Mouse (Mus musculus) thymus, adult 2 months (tissue): ENCODE data around the gene Zfp335. TPM values are rescaled to one million over a fixed set of nuclear protein-coding genes. Genes with fewer than 3 reads are reported as not detected.

Experiments
- DNase-seq: peaks from one replicate; pipeline ENCODE4 v3.0.0; 2021
- H3K27ac ChIP-seq: fragments of 200-500 bp; 2 replicates; pipeline ENCODE4 v1.5.1; 2012; ENCODE audit warnings: low read length, control low read depth; ENCODE audit not compliant: control insufficient read depth, insufficient read depth
- H3K27me3 ChIP-seq: fragments of 200-500 bp; 2 replicates; pipeline ENCODE4 v1.6.1; 2012; ENCODE audit warnings: mild to moderate bottlenecking, low read length, moderate library complexity, mixed read lengths; ENCODE audit not compliant: control insufficient read depth, insufficient read depth
- H3K36me3 ChIP-seq: fragments of 200-500 bp; 2 replicates; pipeline ENCODE4 v1.6.1; 2012; ENCODE audit warnings: mild to moderate bottlenecking, low read length, moderate library complexity; ENCODE audit not compliant: control insufficient read depth, insufficient read depth
- H3K4me1 ChIP-seq: fragments of 200-500 bp; replicated peaks from 2 replicates; pipeline ENCODE4 v1.6.1; 2012; ENCODE audit warnings: low read length; ENCODE audit not compliant: control insufficient read depth, insufficient read depth
- H3K4me3 ChIP-seq: fragments of 200-500 bp; 2 replicates; pipeline ENCODE4 v1.5.1; 2012; ENCODE audit warnings: mild to moderate bottlenecking, low read length, control low read depth, moderate library complexity; ENCODE audit not compliant: control insufficient read depth, insufficient read depth
- CTCF ChIP-seq: fragments of 200-500 bp; IDR thresholded peaks from 2 replicates; pipeline ENCODE4 v1.5.1; 2012; ENCODE audit warnings: mild to moderate bottlenecking, control low read depth, low read length, moderate library complexity, borderline replicate concordance; ENCODE audit not compliant: control insufficient read depth, poor library complexity, insufficient read depth; ENCODE audit errors: extremely low read depth
- POLR2A ChIP-seq: fragments of 200-500 bp; IDR thresholded peaks from 2 replicates; pipeline ENCODE4 v1.6.1; 2012; ENCODE audit warnings: mild to moderate bottlenecking, low read length, control low read depth, moderate library complexity; ENCODE audit not compliant: control insufficient read depth, poor library complexity, insufficient read depth; ENCODE audit errors: extremely low read depth
- WGBS: fragments of 180-500 bp; shearing (Covaris S2); methylation state at CpG from one replicate; pipeline ENCODE4 v1.1.7; 2018; 5-methylcytosine and 5-hydroxymethylcytosine counted together
- polyA plus RNA-seq: library from polyadenylated mRNA; depleted of rRNA; stranded (reverse); fragments of >200 nt; gene quantifications from 2 replicates; pipeline ENCODE4 v1.2.3, GENCODE M21; 2012

The Zfp335 gene
- polyA plus RNA-seq, 1 experiment: 92.6 TPM

DNA sequence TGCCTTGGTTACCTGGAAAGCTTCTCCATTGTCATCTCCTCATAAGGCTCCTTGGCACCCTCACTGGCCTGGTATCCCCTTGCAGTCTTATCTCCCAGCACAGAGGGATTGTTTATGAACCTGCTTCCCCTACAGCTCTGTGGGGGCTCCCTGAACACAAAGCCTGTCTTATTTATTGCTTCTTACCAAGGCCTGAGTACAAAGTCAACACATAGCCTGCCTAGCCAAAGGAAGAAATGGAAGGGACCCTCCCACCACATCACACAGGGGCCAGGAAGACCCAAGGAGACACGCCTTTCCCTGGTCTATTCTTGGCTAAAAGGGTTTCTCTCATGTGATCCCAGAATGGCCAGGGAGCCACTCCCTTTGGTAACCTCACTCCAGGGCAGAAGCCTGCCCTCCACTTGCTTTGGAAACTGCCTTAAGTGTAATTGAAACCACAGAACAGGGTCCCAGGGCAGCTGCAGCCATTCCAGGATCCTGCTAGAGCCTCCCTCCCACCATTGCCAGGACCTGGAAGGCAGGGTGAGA is 37.3 kb downstream of the Zfp335 start:
- Histone ChIP-seq H3K4me1 (peaks cover 12% of the 10 kb centered on the region), H3K27ac (no peak overlapping the region), H3K4me3 (no peak overlapping the region), H3K36me3 (no peaks in the 10 kb centered on the region), H3K27me3 (no peaks in the 10 kb centered on the region)
- TF ChIP-seq CTCF (no peak), POLR2A (no peak)
- no peak for DNase-seq
- WGBS: 70% methylated on average over 1 of the region's 1 CpGs

- Histone ChIP-seq H3K27me3 (no peaks in the 10 kb centered on the region), H3K4me3 (no peak overlapping the region), H3K27ac (no peak overlapping the region), H3K36me3 (no peaks in the 10 kb centered on the region), H3K4me1 (peaks cover 13% of the 10 kb centered on the region)
- 56% methylated on average over 3 of the region's 3 CpGs for WGBS
- no peak for TF ChIP-seq POLR2A
- no peak for TF ChIP-seq CTCF
- no peak for DNase-seq
Observed at GRCm38 (mm10) chr2:164873621-164874020, 37.9 kb downstream of the Zfp335 start.

GRCm38 (mm10) chr2:164871602-164872303 is 39.8 kb downstream of the Zfp335 start:
- H3K4me3 ChIP-seq: no peak overlapping the region
- H3K4me1 ChIP-seq: peaks cover 14% of the 10 kb centered on the region; the same call in 1 of the 2 replicates
- no peak for TF ChIP-seq POLR2A
- TF ChIP-seq CTCF: no peak
- WGBS: 66% methylated on average over 6 of the region's 6 CpGs
- H3K36me3 ChIP-seq: no peaks in the 10 kb centered on the region
- H3K27ac ChIP-seq: no peak overlapping the region
- no peak for DNase-seq
- no peaks in the 10 kb centered on the region for H3K27me3 ChIP-seq

DNA sequence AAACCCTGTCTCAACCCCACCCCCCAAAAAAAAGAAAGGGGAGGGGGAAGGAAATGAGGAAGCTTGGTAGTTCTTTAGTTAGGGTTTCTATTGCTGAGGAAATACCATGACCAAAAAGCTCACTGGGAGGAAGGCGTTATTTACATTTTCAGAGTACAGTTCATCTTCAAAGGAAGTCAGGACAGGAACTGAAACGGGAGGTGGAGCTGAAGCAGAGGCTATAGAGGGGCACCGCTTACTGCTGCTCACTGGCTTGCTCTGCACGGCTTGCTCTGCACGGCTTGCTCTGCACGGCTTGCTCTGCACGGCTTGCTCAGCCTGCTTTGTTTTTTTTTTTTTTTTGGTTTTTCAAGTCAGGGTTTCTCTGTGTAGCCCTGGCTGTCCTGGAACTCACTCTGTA is 43.1 kb downstream of the Zfp335 start:
- Histone ChIP-seq H3K4me1 (peaks cover 12% of the 10 kb centered on the region), H3K27me3 (no peaks in the 10 kb centered on the region), H3K4me3 (no peak overlapping the region), H3K36me3 (no peaks in the 10 kb centered on the region), H3K27ac (no peak overlapping the region; the same call in 1 of the 2 replicates)
- 25% methylated on average over 7 of the region's 7 CpGs for WGBS
- no peak for TF ChIP-seq POLR2A
- TF ChIP-seq CTCF: no peak
- no peak for DNase-seq

- Histone ChIP-seq H3K4me3 (no peak overlapping the region), H3K4me1 (peaks cover 12% of the 10 kb centered on the region), H3K27me3 (no peaks in the 10 kb centered on the region), H3K36me3 (no peaks in the 10 kb centered on the region), H3K27ac (no peak overlapping the region)
- peak; percentile 75; the same call in 1 of the 2 replicates for TF ChIP-seq CTCF
- no peak for TF ChIP-seq POLR2A
- 91% methylated on average over 7 of the region's 7 CpGs for WGBS
- no peak for DNase-seq
Observed at GRCm38 (mm10) chr2:164867566-164867965, 44.0 kb downstream of the Zfp335 start.

DNA sequence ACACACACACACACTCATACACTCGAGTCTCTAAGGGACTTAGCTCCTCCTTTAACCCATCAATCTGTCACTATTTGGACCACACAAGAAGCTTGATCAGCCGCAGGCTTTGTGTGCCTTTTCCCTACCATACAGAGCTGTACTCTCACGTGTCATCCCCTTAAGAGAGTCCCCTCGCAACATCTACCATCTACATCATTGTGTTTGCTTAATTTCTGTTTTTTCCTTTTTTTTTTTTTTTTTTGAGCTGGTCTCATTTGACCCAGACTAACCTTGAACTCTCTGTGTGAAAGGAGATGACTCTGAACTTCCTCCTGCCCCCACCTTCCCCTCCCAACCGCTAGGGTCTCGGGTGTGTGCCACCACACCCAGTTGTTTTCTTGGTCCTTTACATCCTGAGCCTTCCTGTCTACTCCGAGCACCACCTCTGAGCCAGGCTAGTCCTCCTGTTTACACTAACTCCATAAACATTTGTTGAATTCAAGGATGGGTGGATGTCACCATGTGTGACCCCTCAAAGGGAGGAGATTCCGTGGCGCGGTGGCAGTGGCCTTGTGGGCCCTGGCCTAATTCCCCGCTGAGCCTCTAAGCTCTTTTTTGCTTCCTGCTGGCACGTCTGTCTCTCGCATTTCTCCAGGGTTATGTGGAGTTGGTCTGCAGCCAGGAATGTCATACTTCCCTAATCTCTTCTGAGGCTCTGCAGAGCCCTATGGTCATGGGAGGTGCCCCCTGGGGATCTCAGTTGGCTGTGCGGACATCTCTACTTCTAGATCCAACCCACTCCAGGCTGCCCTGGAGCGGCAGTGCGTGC is 44.6 kb downstream of the Zfp335 start:
- DNase-seq: no peak
- WGBS: 53% methylated on average over 16 of the region's 16 CpGs

More for the DNA sequence above, 44.6 kb downstream of the Zfp335 start:
- Histone ChIP-seq H3K36me3 (no peaks in the 10 kb centered on the region), H3K27ac (peak overlapping the region; percentile 29; the same call in 1 of the 2 replicates), H3K4me1 (peaks cover 12% of the 10 kb centered on the region), H3K4me3 (no peak overlapping the region), H3K27me3 (no peaks in the 10 kb centered on the region)
- no peak for TF ChIP-seq POLR2A
- no peak for TF ChIP-seq CTCF
